Comparison of ENCODE assay signal across 8 mouse cellular contexts in genomic region chr17:27361362-27361761, GRCm38 (mm10).
DNase-seq lines count a peak whose midpoint lies in the region; ATAC-seq lines count a peak whose summit lies in the region.
"Had no signal": no experiment of that assay in that cellular context is flagged by ENCODE, and none has a peak within 500 bp of the region (broad histone marks: within the 10 kb centered on the region; RNA-seq: fewer than 3 reads in every experiment).

No protein-coding gene starts in this region.

- H3K4me2 ChIP-seq in kidney, embryonic 15.5 days: no peak overlapping the region
- no peak overlapping the region for H3K4me2 ChIP-seq in hindbrain, embryonic 16.5 days (ENCODE audit: low read length)
- H3K4me2 ChIP-seq: neural tube, embryonic 12.5 days had no signal

- H3K27me3 ChIP-seq in kidney, embryonic 15.5 days: no peaks in the 10 kb centered on the region
- no peaks in the 10 kb centered on the region for H3K27me3 ChIP-seq in hindbrain, embryonic 16.5 days (replicated peaks; ENCODE audit: control insufficient read depth, insufficient read depth, low read length)
- H3K27me3 ChIP-seq in splenic B cell, adult 2 months (ENCODE audit: control insufficient read depth, insufficient read depth, low read length, poor library complexity, severe bottlenecking): no peaks in the 10 kb centered on the region
- H3K27me3 ChIP-seq: neural tube, embryonic 12.5 days had no signal

- H3K4me1 ChIP-seq in kidney, embryonic 15.5 days: no peaks in the 10 kb centered on the region
- H3K4me1 ChIP-seq in hindbrain, embryonic 16.5 days (ENCODE audit: control insufficient read depth, insufficient read depth, low read depth, low read length): no peaks in the 10 kb centered on the region; the same call in 1 of the 2 replicates
- H3K4me1 ChIP-seq: neural tube, embryonic 12.5 days had no signal

- no peak overlapping the region for H3K9ac ChIP-seq in kidney, embryonic 15.5 days
- H3K9ac ChIP-seq in hindbrain, embryonic 16.5 days (ENCODE audit: low read depth, low read length): no peak overlapping the region

- DNase-seq in kidney, adult 11 months: peak; percentile 11
- DNase-seq in A20 (ENCODE audit: low read depth, low spot score) (peak; percentile 61), MN1 (ENCODE audit: low spot score) (peak; percentile 49)
- DNase-seq in splenic B cell, adult 2 months (ENCODE audit: low read depth, low spot score): peak; percentile 10
- no peak for DNase-seq in ovary, postnatal 14 days (ENCODE audit: low spot score)

- H3K9me3 ChIP-seq in kidney, embryonic 15.5 days (replicated peaks): no peaks in the 10 kb centered on the region
- no peaks in the 10 kb centered on the region for H3K9me3 ChIP-seq in hindbrain, embryonic 16.5 days (ENCODE audit: control insufficient read depth, low read length)
- H3K9me3 ChIP-seq: neural tube, embryonic 12.5 days had no signal

- no peak overlapping the region for H3K4me3 ChIP-seq in kidney, embryonic 15.5 days (replicated peaks)
- H3K4me3 ChIP-seq in hindbrain, embryonic 16.5 days (ENCODE audit: low read length): no peak overlapping the region
- H3K4me3 ChIP-seq: neural tube, embryonic 12.5 days had no signal

- WGBS in kidney, embryonic 15.5 days: 79% methylated on average over 2 of the region's 2 CpGs
- WGBS in hindbrain, embryonic 16.5 days: 83% methylated on average over 2 of the region's 2 CpGs

- no peak overlapping the region for H3K27ac ChIP-seq in kidney, embryonic 15.5 days
- H3K27ac ChIP-seq in hindbrain, embryonic 16.5 days (ENCODE audit: low read depth, low read length): no peak overlapping the region
- H3K27ac ChIP-seq: neural tube, embryonic 12.5 days had no signal

- no peaks in the 10 kb centered on the region for H3K36me3 ChIP-seq in kidney, embryonic 15.5 days
- no peaks in the 10 kb centered on the region for H3K36me3 ChIP-seq in hindbrain, embryonic 16.5 days (ENCODE audit: control insufficient read depth, insufficient read depth, low read length)
- no peaks in the 10 kb centered on the region for H3K36me3 ChIP-seq in splenic B cell, adult 2 months (ENCODE audit: control insufficient read depth, insufficient read depth, low read length, poor library complexity, severe bottlenecking)
- H3K36me3 ChIP-seq: neural tube, embryonic 12.5 days had no signal

- no peak for ATAC-seq in kidney, embryonic 15.5 days (replicated peaks; ENCODE audit: low FRiP score)
- peak; percentile 42; the same call in 1 of the 2 replicates for ATAC-seq in hindbrain, embryonic 16.5 days
